26 mouse cellular contexts compared by ENCODE assay signal in genomic region chr7:137472149-137472548, GRCm38 (mm10). TPM values are rescaled to one million over a fixed set of nuclear protein-coding genes. Genes with fewer than 3 reads are reported as not detected.
DNase-seq lines count a peak whose midpoint lies in the region; ATAC-seq and TF ChIP-seq lines count a peak whose summit lies in the region.
"Had no signal": no experiment of that assay in that cellular context is flagged by ENCODE, and none has a peak within 500 bp of the region (broad histone marks: within the 10 kb centered on the region; RNA-seq: fewer than 3 reads in every experiment).

No protein-coding gene starts in this region.

- no peaks in the 10 kb centered on the region for H3K4me1 ChIP-seq in embryonic facial prominence, embryonic 11.5 days (ENCODE audit: control insufficient read depth, insufficient read depth, low read length)
- 0 out of 2 replicates have a peak, but pooled peaks cover 3% of the 10 kb centered on the region for H3K4me1 ChIP-seq in embryonic facial prominence, embryonic 10.5 days
- H3K4me1 ChIP-seq in hindbrain, postnatal 0 days (ENCODE audit: insufficient read depth, low read length), result no peaks in the 10 kb centered on the region
- H3K4me1 ChIP-seq in hindbrain, embryonic 13.5 days (replicated peaks), result no peaks in the 10 kb centered on the region
- no peaks in the 10 kb centered on the region for H3K4me1 ChIP-seq in lung, embryonic 14.5 days (ENCODE audit: insufficient read depth)
- no peaks in the 10 kb centered on the region for H3K4me1 ChIP-seq in neural tube, embryonic 13.5 days (replicated peaks)
- H3K4me1 ChIP-seq: embryonic facial prominence, embryonic 13.5 days; hindbrain, embryonic 10.5 days had no signal

- no peak overlapping the region for H3K9ac ChIP-seq in embryonic facial prominence, embryonic 11.5 days (replicated peaks; ENCODE audit: low read length)
- no peak overlapping the region for H3K9ac ChIP-seq in hindbrain, postnatal 0 days (replicated peaks; ENCODE audit: low read length)
- no peak overlapping the region for H3K9ac ChIP-seq in hindbrain, embryonic 13.5 days
- no peak overlapping the region for H3K9ac ChIP-seq in lung, embryonic 14.5 days
- H3K9ac ChIP-seq in neural tube, embryonic 13.5 days, result no peak overlapping the region
- H3K9ac ChIP-seq: embryonic facial prominence, embryonic 13.5 days; heart, embryonic 12.5 days; liver, postnatal 0 days had no signal

- no peak for TF ChIP-seq CTCF in hindbrain, postnatal 0 days (IDR thresholded peaks at IDR 0.05; ENCODE audit: low read depth)
- TF ChIP-seq CTCF in lung, embryonic 14.5 days (IDR thresholded peaks at IDR 0.05; ENCODE audit: low read depth), result no peak

- H3K4me2 ChIP-seq in embryonic facial prominence, embryonic 11.5 days (ENCODE audit: low read depth, low read length), result no peak overlapping the region
- H3K4me2 ChIP-seq in hindbrain, postnatal 0 days (ENCODE audit: low read depth, low read length), result no peak overlapping the region
- no peak overlapping the region for H3K4me2 ChIP-seq in hindbrain, embryonic 13.5 days
- no peak overlapping the region for H3K4me2 ChIP-seq in lung, embryonic 14.5 days
- H3K4me2 ChIP-seq in neural tube, embryonic 13.5 days, result no peak overlapping the region
- H3K4me2 ChIP-seq: embryonic facial prominence, embryonic 13.5 days; heart, embryonic 12.5 days had no signal

- no peaks in the 10 kb centered on the region for H3K27me3 ChIP-seq in embryonic facial prominence, embryonic 11.5 days (ENCODE audit: control insufficient read depth, insufficient read depth, low read length)
- peaks cover 7% of the 10 kb centered on the region for H3K27me3 ChIP-seq in embryonic facial prominence, embryonic 10.5 days (replicated peaks; ENCODE audit: low read depth, poor library complexity, severe bottlenecking)
- H3K27me3 ChIP-seq in hindbrain, postnatal 0 days (ENCODE audit: insufficient read depth, low read length), result no peaks in the 10 kb centered on the region
- H3K27me3 ChIP-seq in hindbrain, embryonic 13.5 days, result peaks cover 4% of the 10 kb centered on the region; the same call in 1 of the 2 replicates
- no peaks in the 10 kb centered on the region for H3K27me3 ChIP-seq in lung, embryonic 14.5 days (ENCODE audit: insufficient read depth, low read length)
- no peaks in the 10 kb centered on the region; the same call in 1 of the 2 replicates for H3K27me3 ChIP-seq in neural tube, embryonic 13.5 days

- 0 out of 2 replicates have a peak, but pooled peaks have one; percentile 42 for ATAC-seq in embryonic facial prominence, embryonic 11.5 days (replicated peaks; ENCODE audit: insufficient number of reproducible peaks, low FRiP score, low TSS enrichment, low read depth)
- peak; percentile 44; the same call in 1 of the 2 replicates for ATAC-seq in hindbrain, postnatal 0 days
- no peak; the same call in 1 of the 2 replicates for ATAC-seq in hindbrain, embryonic 13.5 days (ENCODE audit: low FRiP score)
- ATAC-seq in lung, embryonic 14.5 days (ENCODE audit: insufficient read depth), result peak; percentile 55; the same call in 1 of the 2 replicates
- ATAC-seq in neural tube, embryonic 13.5 days (ENCODE audit: low read depth), result 0 out of 2 replicates have a peak, but pooled peaks have one; percentile 51
- ATAC-seq: activated CD4-positive, CD25-positive, alpha-beta regulatory T cell, adult 4 months; forebrain, embryonic 14.5 days; liver, postnatal 0 days had no signal

- no peaks in the 10 kb centered on the region for H3K9me3 ChIP-seq in embryonic facial prominence, embryonic 11.5 days (replicated peaks; ENCODE audit: control insufficient read depth, low read length)
- H3K9me3 ChIP-seq in embryonic facial prominence, embryonic 10.5 days, result no peaks in the 10 kb centered on the region
- no peaks in the 10 kb centered on the region for H3K9me3 ChIP-seq in hindbrain, postnatal 0 days (ENCODE audit: low read length)
- H3K9me3 ChIP-seq in hindbrain, embryonic 13.5 days, result no peaks in the 10 kb centered on the region
- H3K9me3 ChIP-seq in lung, embryonic 14.5 days (ENCODE audit: low read depth, low read length), result no peaks in the 10 kb centered on the region
- H3K9me3 ChIP-seq in neural tube, embryonic 13.5 days, result no peaks in the 10 kb centered on the region
- H3K9me3 ChIP-seq: embryonic facial prominence, embryonic 13.5 days; heart, embryonic 12.5 days; hindbrain, embryonic 10.5 days had no signal

- peaks cover 3% of the 10 kb centered on the region for H3K36me3 ChIP-seq in embryonic facial prominence, embryonic 11.5 days (replicated peaks; ENCODE audit: control insufficient read depth, insufficient read depth, low read depth, low read length)
- peaks cover 32% of the 10 kb centered on the region for H3K36me3 ChIP-seq in embryonic facial prominence, embryonic 10.5 days (replicated peaks)
- no peaks in the 10 kb centered on the region for H3K36me3 ChIP-seq in hindbrain, postnatal 0 days (ENCODE audit: insufficient read depth, low read length)
- H3K36me3 ChIP-seq in hindbrain, embryonic 13.5 days, result peaks cover 18% of the 10 kb centered on the region
- peaks cover 16% of the 10 kb centered on the region for H3K36me3 ChIP-seq in lung, embryonic 14.5 days (ENCODE audit: insufficient read depth)
- peaks cover 26% of the 10 kb centered on the region for H3K36me3 ChIP-seq in neural tube, embryonic 13.5 days

- H3K27ac ChIP-seq in embryonic facial prominence, embryonic 11.5 days (replicated peaks; ENCODE audit: low read depth, low read length), result no peak overlapping the region
- no peak overlapping the region for H3K27ac ChIP-seq in embryonic facial prominence, embryonic 10.5 days (replicated peaks)
- H3K27ac ChIP-seq in hindbrain, postnatal 0 days, result no peak overlapping the region
- H3K27ac ChIP-seq in hindbrain, embryonic 13.5 days, result no peak overlapping the region
- no peak overlapping the region for H3K27ac ChIP-seq in lung, embryonic 14.5 days (ENCODE audit: low read depth)
- no peak overlapping the region for H3K27ac ChIP-seq in neural tube, embryonic 13.5 days (replicated peaks)
- H3K27ac ChIP-seq: embryonic facial prominence, embryonic 13.5 days; hindbrain, embryonic 10.5 days; kidney, postnatal 0 days; left cerebral cortex, adult 2 months; stomach, postnatal 0 days had no signal

- H3K4me3 ChIP-seq in embryonic facial prominence, embryonic 11.5 days (ENCODE audit: low read depth, low read length), result no peak overlapping the region
- H3K4me3 ChIP-seq in embryonic facial prominence, embryonic 10.5 days, result no peak overlapping the region
- no peak overlapping the region for H3K4me3 ChIP-seq in hindbrain, postnatal 0 days (ENCODE audit: low read length)
- no peak overlapping the region for H3K4me3 ChIP-seq in hindbrain, embryonic 13.5 days
- no peak overlapping the region for H3K4me3 ChIP-seq in lung, embryonic 14.5 days (ENCODE audit: low read depth, low read length)
- no peak overlapping the region for H3K4me3 ChIP-seq in neural tube, embryonic 13.5 days
- H3K4me3 ChIP-seq: embryonic facial prominence, embryonic 13.5 days; erythroblast, embryonic 14.5 days; heart, embryonic 12.5 days; hindbrain, embryonic 10.5 days; left cerebral cortex, adult 2 months had no signal

- WGBS in embryonic facial prominence, embryonic 11.5 days, result 82% methylated on average over 6 of the region's 6 CpGs
- WGBS in embryonic facial prominence, embryonic 10.5 days, result 85% methylated on average over 6 of the region's 6 CpGs
- 85% methylated on average over 6 of the region's 6 CpGs for WGBS in hindbrain, postnatal 0 days
- WGBS in hindbrain, embryonic 13.5 days, result 83% methylated on average over 6 of the region's 6 CpGs
- 76% methylated on average over 6 of the region's 6 CpGs for WGBS in lung, embryonic 14.5 days
- 83% methylated on average over 6 of the region's 6 CpGs for WGBS in neural tube, embryonic 13.5 days

- no peak for DNase-seq in embryonic facial prominence, embryonic 11.5 days (ENCODE audit: low spot score)
- DNase-seq in embryonic facial prominence, embryonic 10.5 days (ENCODE audit: low spot score), result no peak
- no peak for DNase-seq in hindbrain, postnatal 0 days (ENCODE audit: low spot score)
- no peak for DNase-seq in lung, embryonic 14.5 days
- DNase-seq in lung, postnatal 25 days (ENCODE audit: low spot score), result no peak
- DNase-seq in neural tube, embryonic 10.5 days (ENCODE audit: extremely low spot score, low spot score), result no peak
- DNase-seq: adrenal gland, adult 8-10 months; cerebellum, adult 11-12 months; cerebellum, postnatal 10 days; gastrocnemius, postnatal 10 days; heart, postnatal 10 days; liver, postnatal 0 days; lung, postnatal 36 days; right cerebral cortex, postnatal 14 days; thymus, adult 2 months had no signal

RNA-seq across cellular contexts. Expression of gene Glrx3, which starts 34.7 kb away (rescaled TPM):
- polyA plus RNA-seq in embryonic facial prominence, embryonic 11.5 days (2014; fragmentation: Nextera tagmentation; extraction: Ambion mirVana), result 328 and 351 TPM in 2 replicates
- polyA plus RNA-seq in embryonic facial prominence, embryonic 10.5 days (2016; fragmentation: Nextera tagmentation; extraction: Ambion mirVana), result 316 and 321 TPM in 2 replicates
- total RNA-seq in hindbrain, postnatal 0 days (2014; rRNA removed), result 105 and 124 TPM in 2 replicates
- 241 and 247 TPM in 2 replicates for polyA plus RNA-seq in hindbrain, postnatal 0 days (2015; fragmentation: Nextera tagmentation; extraction: Ambion mirVana)
- polyA plus RNA-seq in hindbrain, embryonic 13.5 days (2015; fragmentation: Nextera tagmentation; extraction: Ambion mirVana), result 275 and 301 TPM in 2 replicates
- polyA plus RNA-seq in lung, embryonic 14.5 days (2014; fragmentation: Nextera tagmentation; extraction: Ambion mirVana), result 253 and 257 TPM in 2 replicates
- polyA plus RNA-seq in neural tube, embryonic 13.5 days (2015; fragmentation: Nextera tagmentation; extraction: Ambion mirVana), result 270 and 299 TPM in 2 replicates
